Mouse (Mus musculus) embryo, embryonic 11.5 days (tissue): Measurements from ENCODE around the gene Slc3a2.
"Not testable (repeated sequence)": the region's sequence is repeated elsewhere in the genome, so short reads cannot be mapped to it uniquely, and the experiment has no call there.

Source experiments
- DNase-seq: peaks from one replicate; pipeline ENCODE4 v3.0.0-alpha.2; 2012; ENCODE audit warnings: low read depth, low spot score

The Slc3a2 gene

DNA sequence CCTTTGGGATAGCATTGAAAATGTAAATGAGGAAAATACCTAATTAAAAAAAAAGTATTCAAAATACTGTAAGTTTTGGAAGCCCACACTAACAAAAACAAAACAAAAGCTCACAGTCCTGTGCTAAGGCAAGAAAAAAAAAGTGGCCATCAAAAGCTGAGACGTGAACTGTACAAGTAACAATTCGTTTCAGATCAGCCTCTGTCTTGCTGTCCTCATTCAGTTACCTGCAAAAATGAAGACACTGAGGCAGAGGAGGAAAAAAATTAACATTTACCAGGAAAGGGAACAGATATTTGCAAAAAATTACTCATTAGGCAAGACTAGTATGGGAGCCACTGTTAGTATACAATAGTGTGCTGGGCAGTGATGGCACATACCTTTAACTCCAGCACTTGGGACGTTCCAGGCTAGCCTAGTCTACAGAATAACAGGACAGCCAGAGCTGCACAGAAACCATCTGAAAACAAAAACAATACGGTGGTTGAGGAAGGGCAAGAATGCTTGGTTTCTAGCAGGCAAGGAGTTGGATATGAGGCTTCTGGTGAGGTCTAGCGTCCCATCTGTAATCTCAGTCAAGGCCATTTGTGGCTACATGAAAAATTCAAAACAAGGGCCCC, 4.4 kb upstream of the Slc3a2 start:
- DNase-seq: no peak

DNA sequence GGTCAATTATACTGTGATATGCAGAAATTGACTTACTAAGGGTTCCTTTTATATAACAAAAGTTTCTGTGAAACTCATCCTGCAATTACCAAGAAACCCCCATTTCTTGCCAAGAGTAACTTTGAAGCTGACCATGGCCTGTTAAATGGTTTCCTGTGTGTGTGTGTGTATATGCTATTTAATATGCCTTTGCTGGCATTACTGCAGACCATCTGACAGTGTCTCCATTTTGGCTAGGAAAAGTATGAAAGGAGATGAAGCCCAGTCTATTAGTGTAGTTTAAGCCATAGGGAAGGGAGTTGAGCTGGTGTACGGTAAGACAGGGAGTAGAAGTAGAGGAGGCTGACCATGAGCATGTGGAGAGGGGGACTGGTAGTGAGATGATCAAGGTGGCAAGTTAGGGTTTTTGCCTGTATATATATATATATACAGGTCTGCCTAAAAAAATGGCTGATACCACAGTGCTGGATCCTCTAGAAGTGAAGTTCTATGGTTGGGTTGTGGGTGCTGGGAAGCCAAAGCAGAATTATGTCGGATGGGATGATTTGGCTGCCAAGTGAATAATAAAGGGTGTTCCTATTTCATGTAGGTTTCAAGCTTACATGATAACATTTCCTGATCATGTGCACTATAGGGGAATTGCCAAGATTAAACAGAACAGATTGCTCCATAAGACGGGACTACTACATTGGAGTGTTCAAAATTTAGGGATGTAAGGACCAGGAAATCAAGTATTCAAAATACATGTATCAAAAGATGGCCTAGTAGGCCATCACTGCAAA, 3.6 kb upstream of the Slc3a2 start:
- DNase-seq: no peak

DNA sequence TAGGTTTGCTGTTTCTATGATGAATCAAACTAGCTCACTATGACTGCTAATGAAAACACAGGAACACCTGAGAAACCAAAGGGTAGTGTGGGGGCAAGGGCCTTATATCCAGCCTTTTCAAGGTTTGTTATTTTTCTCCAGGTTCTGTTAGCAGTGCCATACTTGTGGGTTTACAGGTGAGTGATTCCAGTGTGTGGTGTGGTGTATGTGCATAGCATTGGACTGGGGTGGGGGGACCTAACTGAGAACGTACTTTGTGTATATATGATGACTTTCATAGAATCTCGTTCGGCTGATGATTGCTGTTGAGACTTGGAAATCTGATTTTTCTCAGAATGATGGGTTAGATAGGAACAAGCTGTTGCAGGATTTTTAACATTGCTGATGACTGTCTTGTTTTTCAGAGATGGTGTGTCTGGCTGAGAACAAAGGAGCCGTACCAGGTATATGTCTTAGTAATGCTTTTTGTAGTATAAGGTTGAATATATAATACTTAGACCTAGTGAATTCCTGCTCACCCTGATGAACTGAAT, 2.0 kb upstream of the Slc3a2 start:
- DNase-seq: no peak

DNA sequence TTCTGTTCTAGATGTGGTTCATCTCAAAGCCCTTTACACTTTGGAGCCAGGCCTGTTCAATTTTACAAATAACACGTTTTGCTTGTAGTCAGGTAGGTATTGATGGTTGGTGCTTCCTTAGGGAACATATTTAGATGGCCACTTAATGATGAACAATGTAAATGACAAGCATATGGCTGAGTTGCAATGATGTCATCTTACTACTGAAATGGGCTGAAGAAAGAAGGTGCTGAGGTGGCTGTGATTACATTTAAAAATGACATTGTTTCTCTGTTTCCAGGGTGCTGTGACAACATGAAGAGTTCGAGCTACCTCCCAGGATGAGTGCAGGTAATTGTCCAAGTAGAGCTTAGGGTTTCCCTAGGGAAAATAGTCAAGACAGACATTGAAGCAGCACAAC, 1.2 kb upstream of the Slc3a2 start:
- no peak for DNase-seq

DNA sequence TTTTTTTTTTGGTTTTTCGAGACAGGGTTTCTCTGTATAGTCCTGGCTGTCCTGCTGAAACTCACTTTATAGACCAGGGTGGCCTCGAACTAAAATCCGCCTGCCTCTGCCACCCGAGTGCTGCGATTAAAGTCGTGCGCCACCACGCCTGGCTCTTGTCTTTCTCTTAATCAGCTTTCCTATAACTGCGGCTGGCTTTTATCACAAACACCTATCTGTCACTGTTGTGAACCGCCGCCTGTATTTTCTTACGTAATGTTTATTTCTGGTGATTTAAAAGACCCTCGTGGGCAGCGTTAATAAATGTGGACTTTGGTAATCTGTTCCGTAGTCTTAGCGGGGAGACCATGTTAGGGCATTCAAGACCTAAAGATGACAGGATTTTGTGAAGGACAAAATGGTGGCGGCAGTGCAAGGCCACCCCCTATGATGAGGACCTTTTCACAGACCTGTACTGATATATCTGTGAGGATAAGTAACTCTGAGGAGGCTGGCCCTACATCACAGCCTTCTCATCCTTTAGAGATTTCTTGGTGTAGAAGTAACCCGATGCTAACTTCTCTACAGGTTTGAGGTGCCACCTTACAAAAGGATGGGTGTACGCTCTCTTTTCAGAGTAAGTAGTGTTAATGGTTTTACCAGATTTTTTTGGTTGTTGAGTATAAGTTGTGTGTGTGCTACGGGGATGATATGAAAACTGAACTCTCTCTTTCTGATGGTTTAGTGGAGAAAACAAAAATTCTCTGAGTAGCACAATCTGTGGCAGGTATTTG, 591 bp upstream of the Slc3a2 start:
- DNase-seq: no peak

DNA sequence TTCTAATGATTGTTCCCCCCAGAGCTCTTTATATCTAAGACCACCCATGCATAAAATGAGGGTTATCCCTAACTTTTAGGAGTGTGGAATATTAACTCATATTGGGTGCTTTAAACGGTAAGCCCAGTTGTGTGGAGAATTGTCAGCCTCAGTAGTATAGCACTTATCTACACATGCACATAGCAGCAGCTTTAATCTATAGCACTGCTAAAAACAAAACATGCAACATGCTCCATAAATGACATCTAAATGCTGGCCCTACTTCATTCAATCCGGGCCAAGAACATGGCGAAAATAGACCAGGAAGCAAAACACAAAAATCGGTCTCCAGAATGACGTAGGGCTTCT, 636 bp downstream of the Slc3a2 start:
- DNase-seq: no peak

DNA sequence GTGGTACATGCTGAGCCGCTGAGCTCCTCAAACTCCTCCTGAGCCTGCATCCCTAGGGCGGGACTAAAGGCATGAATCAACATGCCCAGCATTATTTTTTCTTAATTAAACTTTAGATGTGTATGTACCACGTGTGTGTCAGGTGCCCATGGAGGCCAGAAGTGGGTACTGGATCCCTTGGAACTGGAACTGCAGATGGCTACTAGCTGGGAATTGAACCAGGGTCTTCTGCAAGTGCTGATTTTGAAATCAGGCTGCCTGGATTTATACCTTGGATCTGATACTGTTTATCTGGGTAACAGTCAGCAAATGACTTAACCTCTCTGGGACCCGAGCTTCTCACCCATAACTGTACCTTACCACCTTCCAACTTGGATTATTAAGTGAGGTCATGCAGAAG, 1.1 kb downstream of the Slc3a2 start:
- no peak for DNase-seq

DNA sequence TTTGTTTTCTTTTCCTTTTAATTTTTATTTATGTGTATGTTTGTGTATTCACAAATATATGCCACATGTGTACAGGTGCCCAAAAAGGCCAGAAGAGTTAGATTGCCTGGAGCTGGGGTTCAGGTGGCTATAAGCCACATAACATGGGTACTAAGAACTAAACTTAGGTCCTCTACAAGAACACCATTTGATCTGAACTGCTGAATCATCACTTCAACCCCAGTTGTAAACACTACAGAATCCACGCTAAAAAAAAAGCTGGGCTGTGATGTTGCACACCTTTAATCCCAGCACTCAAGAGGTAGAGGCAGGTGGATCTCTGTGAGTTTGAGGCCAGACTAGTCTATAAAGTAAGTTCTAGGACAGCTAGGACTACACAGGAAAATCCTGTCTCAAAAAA, 1.8 kb downstream of the Slc3a2 start:
- DNase-seq: no peak

DNA sequence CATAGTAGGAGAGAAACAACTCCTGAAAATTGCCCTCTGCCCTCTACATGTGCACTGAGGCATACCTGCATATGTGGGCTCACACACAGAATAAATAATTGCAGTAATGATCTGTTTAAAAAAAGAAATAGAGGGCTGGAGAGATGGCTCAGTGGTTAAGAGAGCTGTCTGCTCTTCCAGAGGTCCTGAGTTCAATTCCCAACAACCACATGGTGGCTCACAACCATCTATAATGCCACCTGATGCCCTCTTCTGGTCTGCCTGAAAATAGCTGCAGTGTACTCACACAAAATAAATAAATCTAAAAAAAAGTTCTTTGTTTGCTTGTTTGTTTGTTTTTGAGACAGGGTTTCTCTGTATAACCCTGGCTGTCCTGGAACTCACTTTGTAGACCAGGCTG, 4.1 kb downstream of the Slc3a2 start:
- DNase-seq: not testable (repeated sequence)

DNA sequence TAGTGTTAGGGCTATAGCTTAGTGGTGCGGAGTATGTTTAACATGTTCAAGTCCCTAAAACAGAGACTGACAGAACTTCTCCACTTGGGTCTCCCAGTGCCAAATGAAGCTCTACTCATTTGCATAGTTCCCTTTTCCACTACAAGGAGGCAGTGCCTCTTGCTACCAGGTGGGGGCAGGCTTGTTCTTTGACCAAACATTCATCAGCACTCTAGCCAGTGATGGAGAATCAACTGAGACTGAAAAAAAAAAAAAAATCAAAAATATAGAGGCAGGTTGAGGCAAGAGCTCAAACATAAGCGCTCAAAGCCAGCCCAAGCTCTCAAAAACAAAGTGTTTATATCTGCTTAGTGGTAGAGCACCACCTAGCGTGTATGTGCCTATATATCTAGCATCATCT, 4.8 kb downstream of the Slc3a2 start:
- no peak for DNase-seq

DNA sequence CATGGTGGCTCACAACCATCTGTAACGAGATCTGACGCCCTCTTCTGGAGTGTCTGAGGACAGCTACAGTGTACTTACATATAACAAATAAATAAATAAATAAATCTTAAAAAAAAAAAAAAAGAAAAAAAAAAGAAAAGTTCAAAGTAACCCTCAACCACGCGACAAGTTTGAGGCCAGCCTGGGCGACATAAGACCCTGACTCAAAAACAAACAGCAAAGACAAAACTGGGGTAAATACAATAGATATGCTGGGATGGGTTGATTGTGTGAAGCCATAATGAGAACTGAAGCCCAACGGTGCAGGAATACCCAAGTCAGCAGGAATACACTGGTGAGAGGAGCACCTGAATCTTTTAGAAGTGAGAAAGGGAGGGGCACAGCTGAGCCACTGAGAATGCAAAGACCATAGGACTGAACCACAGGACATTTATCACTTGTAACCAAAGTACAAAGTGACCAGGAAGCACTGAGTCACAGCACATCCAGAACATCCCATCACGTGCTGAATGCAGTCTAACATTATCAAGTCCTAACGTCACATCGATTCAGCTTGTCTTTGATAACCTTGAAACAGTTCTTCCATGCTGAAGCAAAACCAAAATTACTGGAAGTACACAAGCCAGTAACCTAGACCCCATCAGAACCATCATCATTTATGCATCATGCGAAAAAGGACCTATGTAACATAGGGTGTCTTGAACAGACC, 6.2 kb downstream of the Slc3a2 start:
- no peak for DNase-seq

DNA sequence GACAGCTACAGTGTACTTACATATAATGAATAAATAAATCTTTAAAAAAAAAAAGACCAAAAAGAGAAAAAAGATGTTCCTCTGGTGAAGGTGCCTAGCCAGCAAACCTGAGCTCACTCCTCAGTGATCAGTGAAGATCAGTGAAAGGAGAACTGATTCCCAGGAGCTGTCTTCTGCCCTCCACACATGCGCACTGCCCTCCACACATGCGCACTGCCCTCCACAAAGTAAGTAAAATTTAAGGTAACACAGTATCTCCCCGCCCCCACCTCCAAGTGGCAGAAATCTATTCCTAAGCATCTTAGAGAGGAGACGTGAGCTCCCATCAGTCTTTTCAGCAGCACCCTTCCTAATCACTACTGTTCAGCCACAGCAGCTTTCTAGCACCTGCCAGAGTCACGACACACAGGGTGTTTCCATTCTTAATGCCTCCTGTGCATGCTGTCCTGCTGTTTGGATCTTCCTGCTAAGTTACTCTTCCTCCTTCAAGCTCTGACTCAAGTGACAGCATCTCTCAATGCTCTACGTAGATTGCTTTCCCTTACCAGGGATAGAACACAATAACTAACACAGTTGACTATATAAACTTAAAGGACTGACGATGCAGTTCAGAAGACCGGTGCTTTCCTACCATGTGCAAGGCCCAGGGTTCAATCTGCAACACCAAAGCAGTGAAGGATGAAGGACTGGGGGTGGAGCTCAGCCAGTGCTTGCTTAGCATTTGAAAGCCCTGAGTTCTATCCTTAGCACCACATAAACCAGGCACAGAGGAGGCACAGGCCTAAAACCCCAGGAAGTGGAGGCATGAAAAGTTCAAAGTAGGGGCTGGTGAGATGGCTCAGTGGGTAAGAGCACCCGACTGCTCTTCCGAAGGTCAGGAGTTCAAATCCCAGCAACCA, 7.1 kb downstream of the Slc3a2 start:
- no peak for DNase-seq

DNA sequence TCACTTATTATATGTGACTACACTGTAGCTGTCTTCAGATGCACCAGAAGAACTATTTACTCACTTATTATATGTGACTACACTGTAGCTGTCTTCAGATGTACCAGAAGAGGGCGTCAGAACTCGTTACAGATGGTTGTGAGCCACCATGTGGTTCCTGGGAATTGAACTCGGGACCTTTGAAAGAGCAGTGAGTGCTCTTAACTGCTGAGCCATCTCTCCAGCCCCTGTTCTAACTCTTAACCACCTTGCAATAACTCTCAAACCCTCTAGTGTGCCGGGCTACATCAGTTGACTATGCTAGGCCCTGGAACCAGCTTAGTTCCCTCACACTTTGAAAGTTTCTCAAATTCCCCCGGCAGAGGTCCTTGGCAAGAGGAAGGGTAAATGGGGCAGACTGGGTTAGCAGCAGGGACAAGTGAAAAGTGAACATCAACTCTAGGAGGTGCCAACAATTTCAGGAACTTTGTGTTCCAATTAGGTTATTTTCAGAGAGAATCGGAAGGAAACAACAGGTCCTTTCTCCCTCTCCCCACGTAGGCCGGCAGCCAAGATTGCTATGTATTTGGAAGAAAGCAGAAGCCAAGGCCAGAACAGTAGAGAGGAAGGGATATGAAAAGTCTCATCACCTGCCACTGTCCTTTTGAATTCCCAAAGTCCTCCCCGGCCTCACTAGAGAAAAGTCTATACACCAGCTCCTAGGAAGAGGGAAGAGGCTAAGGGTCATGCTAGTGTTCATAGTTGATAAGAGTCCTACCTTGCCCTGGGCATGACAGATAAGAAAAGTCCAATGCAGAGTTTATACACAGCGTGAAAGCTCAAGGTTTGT, 8.3 kb downstream of the Slc3a2 start:
- DNase-seq: no peak

DNA sequence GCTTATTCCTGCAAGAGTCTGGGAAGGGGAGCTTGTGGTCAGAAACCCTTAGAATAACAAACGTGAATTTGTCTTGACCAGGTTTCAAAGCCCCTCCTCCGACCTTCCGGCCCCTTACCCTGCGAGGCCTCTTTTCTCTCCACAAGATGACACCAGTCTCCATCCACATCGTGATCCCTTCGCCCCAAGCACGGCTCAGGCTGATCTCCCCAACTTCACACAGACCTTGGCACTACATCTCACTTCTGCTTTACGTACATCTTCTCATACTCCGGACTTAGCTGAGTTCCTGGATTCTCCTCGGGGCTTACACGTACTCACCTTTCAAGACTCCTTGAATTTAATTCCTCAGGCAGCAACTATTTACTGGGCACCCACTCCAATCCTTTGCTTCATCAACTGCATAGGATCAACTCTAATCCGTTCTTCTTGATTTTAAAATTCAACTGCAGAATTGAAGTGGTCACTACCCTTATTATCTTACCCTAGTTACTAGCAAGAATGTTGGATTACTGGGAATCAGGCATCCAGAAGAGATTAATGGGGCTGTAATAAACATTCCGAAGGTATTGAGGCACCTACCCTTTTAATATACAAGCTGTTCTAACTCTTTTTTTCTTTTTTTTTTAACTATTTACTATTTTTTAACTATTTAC, 9.0 kb downstream of the Slc3a2 start:
- DNase-seq: no peak

DNA sequence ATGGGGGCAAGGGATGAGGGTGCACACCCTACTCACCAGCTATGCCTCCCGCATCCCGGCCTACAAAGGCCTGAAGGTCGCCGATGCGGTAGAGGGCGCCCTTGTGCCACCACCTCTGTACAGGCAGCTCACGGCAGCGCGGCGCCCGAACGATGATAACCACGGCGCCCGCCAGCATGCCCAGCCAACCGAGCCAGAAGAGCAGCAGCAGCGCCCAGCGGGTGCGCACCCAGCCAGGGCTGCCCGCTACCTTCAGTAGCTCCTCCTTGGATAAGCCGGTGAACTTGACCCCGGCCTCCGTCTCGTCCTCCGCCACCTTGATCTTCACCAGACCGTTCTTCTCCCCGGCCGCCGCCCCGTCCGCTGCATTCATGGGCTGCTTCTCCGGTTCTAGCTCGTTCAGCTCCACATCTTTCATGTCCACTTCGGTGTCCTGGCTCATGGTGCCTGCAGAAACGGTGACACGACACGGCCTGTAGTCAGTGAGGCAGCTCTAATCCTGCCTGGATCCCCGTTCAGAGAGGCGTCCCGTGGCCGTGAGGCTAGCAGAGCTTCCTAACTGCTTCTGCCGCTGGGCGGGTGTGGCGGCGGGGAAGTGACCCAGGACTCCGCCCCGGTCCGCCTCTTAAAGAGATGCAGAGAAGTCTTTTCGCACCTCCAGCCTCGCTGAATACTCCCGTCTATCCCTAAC, 9.7 kb downstream of the Slc3a2 start:
- peak; percentile 85 for DNase-seq

DNA sequence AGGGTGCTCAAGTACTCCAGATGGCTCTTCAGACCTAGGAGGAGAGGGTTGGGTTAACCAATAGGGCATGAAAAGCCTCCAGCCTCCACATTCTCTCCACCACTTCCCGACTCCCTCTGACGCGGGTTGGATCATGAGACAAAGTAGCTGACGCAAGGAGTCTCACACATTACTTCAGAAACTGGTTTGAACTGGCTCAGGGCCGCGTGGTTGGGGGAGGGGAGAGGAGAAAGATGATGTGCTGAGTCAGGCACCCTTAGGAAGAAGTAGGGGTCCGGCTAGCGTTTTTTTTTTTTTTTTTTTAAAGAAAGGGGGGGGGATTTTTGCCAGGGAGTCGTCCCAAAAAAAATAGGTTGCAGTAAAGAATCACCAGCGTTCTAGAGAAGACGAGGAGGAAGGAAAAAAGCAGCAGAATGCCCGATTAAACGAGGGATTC, 10.3 kb downstream of the Slc3a2 start:
- peak; percentile 72 for DNase-seq

DNA sequence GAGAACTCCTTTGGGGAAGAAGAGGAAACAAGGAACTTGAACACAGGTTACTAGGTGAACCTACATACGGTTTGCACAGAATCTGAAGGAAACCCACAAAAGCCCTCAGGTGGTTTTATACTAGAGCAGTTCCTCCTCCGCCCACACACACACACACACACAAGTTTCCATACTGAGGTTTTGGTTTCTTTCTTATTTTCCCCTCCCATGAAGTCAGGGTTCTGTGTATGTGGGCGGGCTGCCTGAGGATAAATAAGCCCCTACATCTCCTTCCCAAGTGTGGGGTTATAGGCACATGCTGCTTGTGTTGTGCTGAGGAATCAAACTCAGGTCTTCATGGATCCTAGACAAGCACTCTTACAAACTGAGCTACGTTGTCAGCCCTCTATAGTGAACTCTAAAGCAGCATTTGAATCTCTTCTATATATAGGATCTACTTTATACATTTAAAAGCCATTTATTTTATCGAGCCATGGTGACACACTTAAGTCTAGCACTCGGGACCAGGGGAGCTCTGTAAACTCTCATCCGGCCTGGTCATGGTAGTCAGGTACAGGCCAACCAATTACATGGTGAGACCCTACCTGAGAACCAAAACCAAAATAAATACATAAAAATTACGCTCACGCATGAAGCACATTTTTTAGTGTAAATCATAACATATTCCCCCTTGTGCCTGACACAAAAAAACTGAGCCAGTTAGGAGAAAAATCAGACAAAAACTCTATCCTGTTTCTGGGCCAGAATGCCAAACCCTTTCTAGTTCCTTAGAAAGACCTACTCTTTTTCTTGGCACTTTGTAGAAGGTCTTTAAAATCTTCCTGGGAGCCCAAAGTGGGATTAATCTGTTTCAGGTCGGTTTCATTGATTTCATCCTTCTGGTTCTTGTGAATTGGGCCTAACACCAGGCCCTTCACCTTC, 11.0 kb downstream of the Slc3a2 start:
- DNase-seq: no peak

DNA sequence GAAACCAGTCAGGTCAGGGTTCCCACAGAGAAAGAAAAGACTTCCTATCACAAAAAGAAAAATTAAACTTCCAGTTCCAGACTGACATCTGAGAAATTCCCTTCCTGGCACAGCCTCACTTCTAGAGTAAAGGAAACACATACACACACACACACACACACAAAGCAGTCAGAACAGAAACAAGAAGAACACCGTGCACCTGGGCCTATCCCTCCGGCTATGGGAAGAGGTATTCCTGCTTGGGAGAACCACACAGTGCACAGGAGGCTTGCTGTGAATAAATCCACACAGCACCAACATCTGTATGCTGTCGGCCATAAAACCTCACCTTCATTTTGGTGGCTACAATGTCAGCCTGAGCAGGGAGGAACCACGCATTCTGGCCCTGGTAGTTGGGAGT, 11.7 kb downstream of the Slc3a2 start:
- DNase-seq: no peak
